Mouse (Mus musculus) heart, adult 2 months (tissue): Measurements from ENCODE around the gene Zfp987.
"Not testable (repeated sequence)": the region's sequence is repeated elsewhere in the genome, so short reads cannot be mapped to it uniquely, and the experiment has no call there.

Experiments used
- EP300 ChIP-seq: fragments of 200-500 bp; IDR thresholded peaks from 2 replicates; pipeline ENCODE4 v1.6.1; 2011; ENCODE audit warnings: low read depth, low read length, control low read depth; ENCODE audit not compliant: insufficient read depth
- POLR2A ChIP-seq: fragments of 200-500 bp; IDR thresholded peaks from 2 replicates; pipeline ENCODE4 v1.6.1; 2011; ENCODE audit warnings: mild to moderate bottlenecking, low read depth, low read length, control low read depth; ENCODE audit not compliant: insufficient read depth

- TF ChIP-seq POLR2A, EP300: not testable (repeated sequence)
Observed at GRCm38 (mm10) chr4:146063001-146063400, 34.1 kb upstream of the Zfp987 start.
